Mouse (Mus musculus): Measurements from ENCODE around the gene Pacsin3.

The Pacsin3 gene

DNA sequence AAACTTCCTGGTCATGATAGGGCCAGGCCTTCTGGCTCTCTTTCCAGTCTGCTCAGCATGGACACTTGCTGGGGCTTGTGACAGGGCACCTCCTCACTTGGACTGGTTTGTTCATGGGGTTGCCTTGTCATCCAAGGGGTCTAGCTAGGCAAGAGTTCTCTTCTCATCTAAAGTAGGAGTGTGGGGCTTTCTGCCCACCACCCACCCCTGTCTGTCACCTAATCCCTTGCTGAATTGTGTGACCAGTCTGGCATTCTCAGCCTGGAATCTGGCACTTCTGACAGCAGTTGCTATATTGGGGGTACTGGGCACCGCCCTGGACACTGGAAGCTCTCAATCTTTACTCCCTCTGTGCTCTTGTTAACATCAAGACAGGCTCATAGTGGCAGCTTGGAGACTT, 3.7 kb downstream of the Pacsin3 start:
- no peak for DNase-seq (ENCODE audit: low spot score)

DNA sequence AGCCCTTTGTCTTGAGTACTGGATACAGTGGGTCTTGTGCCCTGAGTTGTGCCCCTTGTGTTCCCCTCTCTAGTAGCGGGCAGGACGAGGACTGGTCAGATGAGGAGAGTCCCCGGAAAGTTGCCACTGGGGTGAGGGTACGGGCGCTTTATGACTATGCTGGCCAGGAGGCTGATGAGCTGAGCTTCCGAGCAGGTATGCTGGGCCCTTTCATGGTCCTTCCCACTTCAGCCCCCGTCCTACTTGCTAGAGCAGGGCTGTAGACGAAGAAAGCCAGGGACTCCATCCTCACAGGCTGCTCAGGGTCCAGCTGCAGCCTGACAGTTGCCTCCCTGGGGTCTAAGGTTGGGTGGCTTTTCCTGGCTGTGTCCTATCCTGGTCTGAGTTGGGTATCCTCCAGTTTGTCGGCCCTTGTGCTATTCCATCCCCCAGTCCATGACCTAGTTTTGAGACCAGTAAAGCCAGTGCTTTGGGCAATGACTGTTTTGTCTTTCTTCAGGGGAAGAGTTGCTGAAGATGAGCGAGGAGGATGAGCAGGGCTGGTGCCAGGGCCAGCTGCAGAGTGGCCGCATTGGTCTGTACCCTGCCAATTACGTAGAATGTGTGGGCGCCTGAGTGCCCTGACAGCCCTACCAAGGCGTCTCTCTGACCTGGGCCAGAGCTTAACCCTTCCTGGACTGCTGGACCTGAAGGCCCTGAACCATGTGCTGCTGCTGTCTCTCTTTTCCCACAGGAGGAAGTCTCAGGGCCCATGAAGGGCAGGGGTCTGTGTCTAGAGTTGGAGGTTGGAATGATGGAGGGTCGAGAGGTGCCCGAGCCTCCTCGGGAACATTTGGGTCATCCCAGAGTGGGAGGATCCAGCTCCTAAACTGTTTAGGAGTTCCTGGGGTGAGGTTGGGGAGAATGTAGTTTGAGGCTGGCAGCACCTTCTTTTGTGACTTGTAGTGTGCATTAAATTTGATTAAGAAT, 8.2 kb downstream of the Pacsin3 start:
- no peak for DNase-seq (ENCODE audit: low spot score)

- DNase-seq (ENCODE audit: low spot score) = peak; percentile 88
Observed at GRCm38 (mm10) chr2:91264711-91265681, 9.2 kb downstream of the Pacsin3 start, which contains the start of gene Arfgap2. Gene Arfgap2 (plus strand): TSS chr2:91264974.

DNA sequence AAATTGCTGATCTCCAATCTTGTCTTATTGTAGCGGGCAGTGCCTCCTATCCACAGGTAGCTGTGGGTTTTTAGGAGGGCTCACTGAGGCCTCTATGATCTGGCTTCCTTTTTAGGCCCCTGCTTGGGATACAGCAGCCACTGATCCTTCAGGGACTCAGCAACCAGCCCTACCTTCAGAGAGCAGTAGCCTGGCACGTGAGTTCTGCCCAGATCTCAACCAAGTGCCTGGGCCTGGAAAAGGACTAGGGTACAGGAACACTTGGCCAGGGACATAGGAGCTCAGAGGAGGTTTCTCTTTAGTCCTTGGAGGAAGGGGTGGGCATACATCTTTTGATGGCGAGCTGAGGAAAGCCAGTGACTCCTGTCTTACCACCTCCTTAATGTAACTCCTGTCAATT, 12.3 kb downstream of the Pacsin3 start:
- DNase-seq (ENCODE audit: low spot score) = no peak

DNA sequence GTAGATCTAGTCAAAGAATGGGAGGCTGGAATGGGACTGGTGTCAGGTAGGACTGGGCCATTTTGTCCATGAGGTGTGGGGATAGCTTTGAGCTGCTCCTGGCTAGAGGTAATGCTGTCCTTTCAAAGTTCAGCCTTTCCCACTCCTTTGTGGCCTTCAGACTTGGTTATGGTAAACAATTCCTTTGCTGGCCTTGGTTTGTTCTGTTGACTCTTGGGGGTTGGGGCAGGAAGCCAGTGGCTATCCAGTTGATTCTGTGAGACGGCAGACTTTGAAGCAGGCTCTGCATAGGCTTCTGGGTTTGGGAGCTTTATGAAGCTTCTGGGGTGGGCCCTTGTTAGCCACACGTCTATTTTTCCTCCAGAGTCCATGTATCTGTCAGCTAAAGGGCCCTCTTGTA, 13.0 kb downstream of the Pacsin3 start:
- DNase-seq (ENCODE audit: low spot score) = no peak

- no peak for DNase-seq (ENCODE audit: low spot score)
Observed at GRCm38 (mm10) chr2:91269687-91270133, 14.0 kb downstream of the Pacsin3 start.

GRCm38 (mm10) chr2:91278749-91279371, 23.1 kb downstream of the Pacsin3 start:
- no peak for DNase-seq (ENCODE audit: low spot score)

GRCm38 (mm10) chr2:91279372-91279755, 23.6 kb downstream of the Pacsin3 start:
- DNase-seq (ENCODE audit: low spot score) = no peak

GRCm38 (mm10) chr2:91281366-91281765, 25.6 kb downstream of the Pacsin3 start:
- DNase-seq (ENCODE audit: low spot score) = no peak

DNA sequence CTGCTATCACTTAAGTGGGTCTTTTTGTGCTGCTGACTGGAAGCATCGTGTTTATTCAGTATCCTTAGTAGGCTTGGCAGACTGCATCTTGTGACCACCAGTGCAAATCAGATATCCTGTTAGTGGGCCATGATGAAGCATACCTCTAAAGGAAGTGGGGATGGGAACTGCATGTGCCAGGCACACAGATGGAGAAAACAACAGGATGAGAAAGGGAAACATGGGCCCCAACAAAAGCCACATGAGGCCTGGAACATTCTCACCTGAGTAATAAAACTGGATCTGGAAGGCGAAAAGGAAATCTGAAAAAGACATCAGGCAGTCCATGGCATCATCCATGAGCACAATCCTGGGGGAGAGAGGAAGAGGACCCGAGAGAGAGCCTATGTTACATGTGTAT, 28.2 kb downstream of the Pacsin3 start:
- no peak for DNase-seq (ENCODE audit: low spot score)

- DNase-seq (ENCODE audit: low spot score) = no peak
Observed at GRCm38 (mm10) chr2:91284375-91285199, 28.8 kb downstream of the Pacsin3 start.

- peak; percentile 53 for DNase-seq (ENCODE audit: low spot score)
Observed at GRCm38 (mm10) chr2:91285885-91286505, 30.2 kb downstream of the Pacsin3 start.

DNA sequence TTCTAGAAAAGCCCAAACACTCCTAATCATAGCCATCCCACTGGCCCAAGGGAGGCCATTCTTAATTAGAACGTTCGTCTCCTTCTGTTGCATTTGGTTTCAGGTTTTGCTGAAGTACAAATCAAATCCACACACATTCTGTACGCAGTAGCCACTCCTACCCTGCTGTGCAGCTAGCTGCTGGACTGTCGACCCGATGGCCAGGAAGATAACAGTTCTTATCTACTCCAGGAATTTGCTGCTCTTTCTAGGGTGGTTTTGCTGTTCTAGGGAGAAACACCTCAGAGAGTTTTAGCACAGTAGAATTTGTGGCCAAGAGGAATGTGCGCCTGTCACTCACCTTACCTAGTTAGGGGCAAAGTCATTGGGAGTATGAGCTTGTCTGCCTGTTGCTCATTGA, 31.8 kb downstream of the Pacsin3 start:
- DNase-seq (ENCODE audit: low spot score) = no peak

GRCm38 (mm10) chr2:91291197-91292007, 35.6 kb downstream of the Pacsin3 start:
- DNase-seq (ENCODE audit: low spot score) = peak; percentile 12

- DNase-seq (ENCODE audit: low spot score) = no peak
Observed at GRCm38 (mm10) chr2:91294226-91294625, 38.5 kb downstream of the Pacsin3 start.

DNA sequence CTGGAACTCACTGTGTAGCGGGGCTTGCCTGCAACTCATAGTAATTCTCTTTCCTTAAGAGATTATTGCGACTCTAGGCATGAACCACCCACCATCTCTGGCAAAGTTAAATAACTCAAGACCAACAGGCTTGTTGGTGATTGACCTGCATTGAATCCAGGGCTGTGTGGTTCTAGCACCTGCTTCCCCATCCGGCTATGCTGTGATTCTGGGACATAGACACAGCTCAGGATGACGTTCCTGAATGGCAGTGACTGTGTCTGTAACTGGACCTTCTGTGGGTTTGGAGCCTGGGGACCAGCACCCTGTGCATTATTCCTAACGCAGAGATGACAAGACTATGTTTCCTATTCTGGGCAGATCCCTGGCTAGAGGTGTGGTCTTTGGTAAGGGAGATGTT, 40.1 kb downstream of the Pacsin3 start:
- no peak for DNase-seq (ENCODE audit: low spot score)

GRCm38 (mm10) chr2:91299156-91299555, 43.4 kb downstream of the Pacsin3 start:
- DNase-seq (ENCODE audit: low spot score) = no peak

DNA sequence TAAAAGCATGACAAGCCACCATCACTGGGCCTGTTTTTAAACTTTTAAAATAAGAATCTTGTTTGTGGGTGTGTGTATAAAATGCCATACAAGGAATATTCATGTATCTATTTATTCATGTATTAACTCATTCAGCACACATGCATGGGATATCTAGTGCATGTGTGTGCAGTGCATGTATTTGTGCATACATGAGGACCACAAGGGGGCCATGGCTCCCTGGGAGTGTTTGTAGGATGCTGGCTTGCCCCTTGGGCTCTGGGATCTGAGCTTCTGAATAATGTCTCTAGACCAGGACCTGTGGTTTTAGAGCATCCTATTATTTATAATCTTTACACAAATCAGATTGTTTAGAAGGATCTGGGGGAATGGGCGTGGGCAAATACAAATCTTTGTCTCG, 45.0 kb downstream of the Pacsin3 start:
- no peak for DNase-seq (ENCODE audit: low spot score)

- no peak for DNase-seq (ENCODE audit: low spot score)
Observed at GRCm38 (mm10) chr2:91301836-91302235, 46.1 kb downstream of the Pacsin3 start.

DNA sequence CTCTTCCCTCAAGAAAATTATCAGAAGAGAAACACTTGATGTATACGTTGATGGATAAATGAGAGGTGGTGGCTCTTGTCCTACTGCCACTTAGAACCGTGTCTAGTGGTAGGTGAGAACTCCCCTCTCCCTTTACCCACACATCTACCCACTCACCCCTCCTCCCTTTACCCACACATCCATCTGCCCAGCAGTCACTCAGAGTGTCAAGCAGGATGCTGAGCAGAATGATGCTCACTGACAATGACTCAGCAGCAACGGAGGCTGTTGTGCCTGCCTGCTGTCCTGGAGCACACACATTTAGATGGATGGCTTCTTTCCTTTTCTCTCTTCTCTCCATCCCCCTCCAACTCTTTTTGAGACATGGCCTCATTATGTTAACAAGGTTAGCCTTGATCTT, 47.1 kb downstream of the Pacsin3 start:
- no peak for DNase-seq (ENCODE audit: low spot score)

Data from ovary, postnatal 10 days (tissue).